In the genomic region with DNA sequence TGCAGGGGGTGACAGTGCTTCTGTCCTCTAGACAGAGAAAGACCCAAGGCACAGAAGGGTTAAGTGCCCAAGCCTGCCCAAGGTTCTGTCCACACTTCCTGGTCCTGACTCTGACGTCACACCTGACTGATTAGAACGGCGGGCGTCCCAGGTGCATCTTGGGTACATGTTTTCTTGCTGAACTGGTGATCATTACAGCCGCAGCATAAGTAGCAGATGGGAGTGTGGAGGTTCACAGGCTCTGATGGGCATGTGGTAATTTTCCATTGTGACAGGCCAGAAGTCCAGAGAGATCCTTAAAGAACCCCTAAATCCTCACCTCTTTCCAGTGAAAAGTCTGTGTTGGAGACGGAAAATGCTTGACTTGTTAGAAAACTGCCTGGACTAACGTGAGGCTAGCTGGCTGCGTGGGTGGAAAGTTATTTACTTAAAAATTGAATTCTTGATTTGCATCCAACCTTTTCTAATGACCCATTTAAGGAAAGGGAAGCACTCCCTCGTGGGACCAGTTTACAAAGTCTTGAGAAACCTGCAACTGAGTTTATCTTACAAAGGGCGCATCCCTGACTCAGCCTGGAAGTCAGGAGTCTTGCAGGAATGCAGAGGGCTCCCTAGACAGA, we compare ENCODE assay signal across 8 mouse cellular contexts. TPM values are rescaled to one million over a fixed set of nuclear protein-coding genes. Genes with fewer than 3 reads are reported as not detected.
DNase-seq lines count a peak whose midpoint lies in the region; TF ChIP-seq lines count a peak whose summit lies in the region.

No protein-coding gene starts in this region.

- TF ChIP-seq CTCF in layer of hippocampus, adult 2 months (conservative IDR thresholded peaks at IDR 0.05): no peak

- DNase-seq in gastrocnemius, adult 18-20 months (ENCODE audit: low spot score): peak; percentile 54
- DNase-seq in gastrocnemius, postnatal 14 days: no peak
- DNase-seq in ZHBTc4 (ENCODE audit: low read depth, low spot score): peak; percentile 40
- DNase-seq in heart, postnatal 4 days: peak; percentile 47
- peak; percentile 61 for DNase-seq in lung, postnatal 25 days (ENCODE audit: low spot score)
- DNase-seq in retina, embryonic 14.5 days (ENCODE audit: low spot score): no peak
- DNase-seq in layer of hippocampus, adult 2 months (ENCODE audit: low spot score in 2 of 2): no peak
- DNase-seq in ovary, postnatal 14 days (ENCODE audit: low spot score): no peak

- intact Hi-C loops in gastrocnemius, postnatal 14 days (cut with DNase I; ENCODE audit: low total_unique reads): no loop called here

- no peak overlapping the region for H3K4me3 ChIP-seq in layer of hippocampus, adult 2 months

- H3K27ac ChIP-seq in layer of hippocampus, adult 2 months: no peak overlapping the region

RNA-seq across cellular contexts. Expression of a gene that starts 20.4 kb away (rescaled TPM):
- not detected for total RNA-seq in gastrocnemius, adult 18-20 months (2021)
- not detected for total RNA-seq in gastrocnemius, postnatal 14 days (2021)
- total RNA-seq in heart, postnatal 4 days (2021): not detected
- total RNA-seq in layer of hippocampus, adult 2 months (2021): not detected

Comparison
In these comparisons a context has a peak if more than half of its experiments do, and no peak if none do; other contexts are left out.
1. DNase-seq: peak in gastrocnemius, adult 18-20 months (single experiment), ZHBTc4 (single experiment), heart, postnatal 4 days (single experiment) and lung, postnatal 25 days (single experiment); none in gastrocnemius, postnatal 14 days (single experiment), retina, embryonic 14.5 days (single experiment), layer of hippocampus, adult 2 months (0 of 2) and ovary, postnatal 14 days (single experiment).